Mouse (Mus musculus) lung, postnatal 14 days (tissue): ENCODE data around the gene Vdr.

Source experiments
- DNase-seq: peaks from one replicate; pipeline ENCODE4 v3.0.0; 2021

The Vdr gene

DNA sequence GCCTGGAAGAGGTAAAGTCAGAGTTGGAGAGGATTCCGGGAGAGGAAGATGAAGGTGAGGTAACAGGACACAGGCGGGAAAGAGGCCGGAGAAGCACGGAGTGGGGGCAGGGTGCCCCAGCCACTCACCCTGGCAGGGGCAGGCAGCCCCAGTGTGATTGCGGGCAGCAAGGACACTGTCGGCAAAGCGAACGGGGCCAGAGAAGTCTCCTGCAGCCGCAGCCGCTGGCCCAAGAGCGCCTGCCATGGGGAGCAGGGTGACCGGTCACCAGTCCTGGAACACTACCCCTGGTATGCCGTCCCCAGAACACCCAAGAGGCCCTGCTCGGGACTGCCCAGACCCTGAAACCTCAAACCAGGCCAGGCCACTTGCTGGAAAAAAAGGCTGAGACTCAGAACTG is 101.9 kb downstream of the Vdr start:
- DNase-seq: no peak

DNA sequence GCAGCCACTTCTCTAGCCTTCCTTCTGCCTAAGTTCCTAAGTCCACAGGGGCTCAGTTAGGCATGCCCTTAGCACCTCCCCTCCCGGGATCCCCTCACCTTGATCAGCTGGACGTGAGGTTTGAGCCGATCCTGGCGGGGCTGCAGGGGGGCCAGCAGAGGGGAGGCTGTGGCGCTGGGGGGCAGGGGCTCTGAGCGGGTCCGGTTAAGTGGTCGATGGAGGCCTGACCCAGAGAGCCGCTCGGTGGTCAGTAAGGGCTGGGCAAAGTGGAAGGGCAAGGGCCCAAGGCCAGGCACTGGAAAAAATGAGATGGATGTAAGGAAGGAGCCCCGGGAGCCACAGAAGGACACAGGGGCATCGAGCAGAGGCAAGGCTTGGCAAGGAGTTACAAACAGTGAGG is 102.6 kb downstream of the Vdr start:
- DNase-seq: no peak
